Mouse (Mus musculus) layer of hippocampus, adult 18-20 months (tissue): ENCODE measurements at regions not wholly inside any gene's neighbourhood (a gene's known extent, or its start where the extent isn't known, plus 50 kb on each side); places are given as distances from the start of the nearest gene placed in this dataset.

Experiments used
- DNase-seq, 2 experiments: peaks; one replicate each; pipeline ENCODE4 v3.0.0; 2022; ENCODE audit warnings: low spot score in 2 of 2

- no peak for DNase-seq
Observed at GRCm38 (mm10) chr5:43047316-43047715, 185.7 kb upstream of the Cpeb2 start.

- DNase-seq: peak in 1 of 2 experiments; percentile 21
Observed at GRCm38 (mm10) chr5:43048196-43049050, 184.5 kb upstream of the Cpeb2 start.

- no peak for DNase-seq
Observed at GRCm38 (mm10) chr5:43049381-43050301, 183.3 kb upstream of the Cpeb2 start.

- DNase-seq: no peak
Observed at GRCm38 (mm10) chr5:43050961-43051517, 181.9 kb upstream of the Cpeb2 start.

GRCm38 (mm10) chr5:43052668-43053067, 180.3 kb upstream of the Cpeb2 start:
- no peak for DNase-seq

GRCm38 (mm10) chr5:43054586-43054985, 178.4 kb upstream of the Cpeb2 start:
- no peak for DNase-seq

GRCm38 (mm10) chr5:43055111-43055710, 177.8 kb upstream of the Cpeb2 start:
- DNase-seq: peak in 1 of 2 experiments; percentile 20

- DNase-seq: no peak
Observed at GRCm38 (mm10) chr5:43056486-43056885, 176.5 kb upstream of the Cpeb2 start.

- DNase-seq: no peak
Observed at GRCm38 (mm10) chr5:43061243-43061642, 171.7 kb upstream of the Cpeb2 start.

- DNase-seq: no peak
Observed at GRCm38 (mm10) chr5:43061797-43062391, 171.1 kb upstream of the Cpeb2 start.

GRCm38 (mm10) chr5:43062499-43062898, 170.5 kb upstream of the Cpeb2 start:
- DNase-seq: no peak

- DNase-seq: no peak
Observed at GRCm38 (mm10) chr5:43063386-43063785, 169.6 kb upstream of the Cpeb2 start.

GRCm38 (mm10) chr5:43071541-43071940, 161.4 kb upstream of the Cpeb2 start:
- DNase-seq: no peak

- DNase-seq: no peak
Observed at GRCm38 (mm10) chr5:43072340-43072739, 160.6 kb upstream of the Cpeb2 start.

- DNase-seq: no peak
Observed at GRCm38 (mm10) chr5:43074536-43074935, 158.4 kb upstream of the Cpeb2 start.

GRCm38 (mm10) chr5:43080252-43080651, 152.7 kb upstream of the Cpeb2 start:
- DNase-seq: no peak

GRCm38 (mm10) chr5:43081561-43082534, 151.1 kb upstream of the Cpeb2 start:
- DNase-seq: no peak

GRCm38 (mm10) chr5:43087077-43087476, 145.9 kb upstream of the Cpeb2 start:
- no peak for DNase-seq

- no peak for DNase-seq
Observed at GRCm38 (mm10) chr5:43087907-43088387, 145.0 kb upstream of the Cpeb2 start.
